Mouse (Mus musculus) 416B (cell line): ENCODE results near the gene Abcb9.
A peak's percentile ranks its signal among the peaks of the same experiment; 100 is the strongest.

Source experiments
- DNase-seq: peaks from one replicate; pipeline ENCODE4 v3.0.0; 2011; ENCODE audit warnings: low read depth

Abcb9 gene

DNA sequence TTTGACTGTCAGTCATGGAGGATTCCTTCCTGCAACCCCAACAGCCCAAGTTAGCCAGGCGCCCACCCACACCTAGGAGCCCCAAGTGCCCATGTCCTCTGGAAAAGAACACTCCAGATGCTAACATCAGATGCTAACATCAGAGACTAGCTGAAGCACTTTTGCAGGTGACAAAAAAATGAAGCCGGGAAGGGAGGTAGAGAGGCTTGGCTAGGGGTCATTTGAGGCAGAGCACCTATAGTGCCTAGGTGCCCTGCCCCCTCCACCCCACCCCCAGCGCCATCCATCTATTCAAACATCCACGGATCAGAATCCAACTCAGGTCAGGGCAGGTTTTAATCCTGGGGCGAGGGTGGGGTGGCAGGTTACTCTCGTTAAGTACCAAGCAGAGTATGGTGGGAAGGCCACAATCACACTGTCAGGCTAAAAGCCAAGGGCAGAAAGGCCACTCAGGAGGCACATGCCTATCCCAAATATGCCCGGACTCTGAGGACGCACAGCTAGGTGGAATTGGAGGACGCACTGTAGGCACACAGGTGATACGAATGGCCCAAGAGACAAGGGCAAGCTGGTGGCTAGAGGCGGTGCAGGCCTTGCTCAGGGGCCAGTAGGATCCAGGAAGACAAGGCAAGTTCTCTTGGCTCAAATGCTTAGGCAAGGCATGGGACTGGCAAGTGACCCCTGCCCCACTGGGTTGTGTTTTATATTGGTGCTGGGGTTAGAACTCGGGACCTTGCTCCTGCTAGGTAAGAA lies 1.6 kb downstream of the Abcb9 start:
- DNase-seq = no peak

DNA sequence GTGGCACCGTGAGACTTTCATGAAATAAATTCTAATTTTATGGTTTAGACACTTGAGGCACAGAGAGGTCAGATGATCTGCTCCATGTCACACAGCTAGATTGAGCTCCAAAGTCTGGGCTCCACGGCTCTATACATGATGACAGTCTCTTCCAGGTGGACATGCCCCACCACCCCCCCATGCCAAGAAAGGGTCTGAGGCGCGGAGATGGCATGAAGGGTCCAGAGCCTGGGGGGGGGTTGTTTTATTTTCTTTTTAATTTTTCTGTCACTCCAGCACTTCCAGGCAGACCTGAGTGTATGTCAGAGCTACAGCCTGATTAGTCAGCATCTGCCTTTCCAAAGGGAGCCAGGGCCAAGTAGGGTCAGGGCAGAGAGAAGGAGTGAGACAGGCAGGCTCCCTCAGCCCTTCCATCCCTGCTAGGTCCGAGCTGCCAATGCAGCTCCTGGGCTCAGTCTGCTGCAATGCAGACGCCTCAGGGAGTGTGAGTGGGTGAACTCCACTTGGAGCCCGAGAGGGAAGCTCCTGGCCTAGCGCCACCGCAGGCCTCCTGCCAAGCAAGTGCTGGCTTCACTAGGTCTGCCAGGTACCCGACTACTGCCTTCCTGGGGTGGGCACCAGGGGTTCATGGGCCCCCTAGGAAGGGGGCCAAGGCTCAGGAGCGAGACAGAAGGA lies 2.3 kb downstream of the Abcb9 start:
- no peak for DNase-seq

DNA sequence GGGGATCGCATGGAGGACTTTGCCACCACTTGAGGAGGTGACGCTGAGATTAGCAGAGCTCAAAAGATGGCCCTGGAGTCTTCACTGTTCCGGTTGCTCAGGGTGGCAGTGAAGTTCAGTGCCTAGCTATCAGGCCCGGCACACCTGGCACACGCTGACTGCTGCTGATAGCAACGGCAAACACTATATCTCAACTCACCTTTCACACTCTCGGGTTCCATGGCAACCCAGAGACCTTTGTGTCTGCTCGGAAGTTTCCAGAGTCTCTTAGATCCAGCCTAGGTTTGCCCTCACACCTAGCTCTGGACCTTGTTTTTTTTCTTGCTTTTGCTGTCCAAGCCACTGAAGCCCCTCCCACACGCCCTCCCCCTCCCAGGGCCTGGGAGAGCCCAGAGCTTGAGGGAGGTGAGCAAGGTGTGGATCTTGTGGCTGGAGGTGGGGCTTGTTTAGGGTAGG lies 3.6 kb downstream of the Abcb9 start:
- DNase-seq = no peak

DNA sequence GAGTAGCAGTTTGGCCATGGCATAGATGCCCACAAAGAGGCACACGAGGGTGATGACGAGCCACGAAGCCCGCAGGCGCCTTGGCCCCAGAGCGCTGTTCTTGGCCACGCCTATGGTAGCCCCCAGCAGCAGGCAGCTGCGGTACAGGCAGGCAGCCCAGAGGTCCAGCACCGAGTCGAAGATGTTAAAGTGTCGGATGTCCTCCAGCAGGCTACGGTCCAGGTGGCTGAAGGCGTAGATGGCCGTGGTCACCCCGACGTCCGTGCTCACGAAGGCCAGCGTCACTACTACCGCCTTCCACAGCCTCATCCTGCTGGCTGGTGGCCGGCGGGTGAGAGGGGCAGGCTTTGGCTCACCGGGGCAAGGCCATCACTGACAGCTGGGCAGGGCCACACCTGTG lies 5.7 kb downstream of the Abcb9 start:
- no peak for DNase-seq

DNA sequence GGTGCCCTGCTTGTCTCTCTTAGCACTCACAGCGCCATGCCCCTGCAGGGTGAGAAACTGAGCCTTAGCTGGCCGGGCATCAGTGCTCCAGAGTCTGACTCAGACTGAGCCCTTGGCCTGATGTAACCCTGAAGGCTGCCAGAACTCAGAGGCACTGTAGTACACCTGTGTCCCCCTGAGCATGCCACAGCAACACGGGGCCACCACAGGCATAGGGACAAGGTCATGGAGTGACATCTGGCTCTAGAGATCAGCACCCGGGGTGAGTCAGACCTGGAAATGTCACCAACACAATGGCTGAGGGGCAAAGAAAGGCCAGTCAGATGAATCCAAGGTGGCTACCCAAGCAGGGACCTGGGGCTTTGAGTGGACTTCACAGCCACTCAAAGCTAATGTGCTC lies 8.7 kb downstream of the Abcb9 start:
- peak; percentile 19 for DNase-seq

DNA sequence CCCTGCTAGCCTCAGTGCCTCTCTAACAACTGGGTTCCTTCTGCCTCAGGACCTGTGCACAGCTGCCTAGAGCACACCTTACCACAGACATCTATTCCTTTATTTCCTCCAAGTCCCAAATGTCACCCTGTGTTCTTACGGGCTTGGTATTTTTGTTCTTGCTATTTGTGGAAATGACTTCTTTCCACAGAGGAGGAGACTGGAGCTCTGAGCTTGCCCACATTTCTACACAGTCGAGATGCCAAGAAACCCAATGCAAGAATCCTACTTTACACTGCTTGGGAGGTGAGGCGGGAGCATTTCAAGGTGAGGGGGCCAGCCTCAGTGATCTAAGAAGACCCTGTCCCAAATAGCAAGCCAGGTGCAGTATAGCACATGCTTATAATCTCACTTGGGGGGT lies 10.1 kb downstream of the Abcb9 start:
- DNase-seq = no peak

DNA sequence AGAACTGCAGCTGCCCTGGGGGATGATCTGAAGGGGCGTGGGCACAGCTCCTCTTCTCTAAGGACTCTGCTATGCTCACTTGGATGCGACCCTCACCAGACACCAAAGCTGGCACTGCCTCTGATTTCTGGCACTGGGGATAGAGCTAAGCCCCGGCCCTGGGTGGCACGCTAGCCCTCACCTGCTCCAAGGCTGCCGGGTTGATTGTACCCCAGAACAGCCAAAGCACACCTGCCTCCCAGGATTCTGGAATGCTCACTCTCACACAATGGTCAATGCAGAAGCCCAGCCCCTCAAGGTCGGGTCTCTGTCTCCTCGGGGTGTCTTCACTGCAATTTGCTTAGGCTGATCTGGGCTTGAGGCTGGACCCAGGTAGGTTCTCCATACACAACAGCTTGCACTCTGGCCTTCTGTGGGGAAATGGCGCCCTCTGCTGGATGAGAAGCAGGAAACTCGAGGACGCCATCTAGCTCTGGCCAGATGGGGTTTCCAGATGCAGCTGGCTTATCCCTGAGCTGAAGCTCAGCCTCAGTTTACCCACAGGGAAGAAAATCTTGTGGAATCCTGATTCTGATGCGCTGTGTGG lies 10.9 kb downstream of the Abcb9 start:
- DNase-seq = peak; percentile 83

DNA sequence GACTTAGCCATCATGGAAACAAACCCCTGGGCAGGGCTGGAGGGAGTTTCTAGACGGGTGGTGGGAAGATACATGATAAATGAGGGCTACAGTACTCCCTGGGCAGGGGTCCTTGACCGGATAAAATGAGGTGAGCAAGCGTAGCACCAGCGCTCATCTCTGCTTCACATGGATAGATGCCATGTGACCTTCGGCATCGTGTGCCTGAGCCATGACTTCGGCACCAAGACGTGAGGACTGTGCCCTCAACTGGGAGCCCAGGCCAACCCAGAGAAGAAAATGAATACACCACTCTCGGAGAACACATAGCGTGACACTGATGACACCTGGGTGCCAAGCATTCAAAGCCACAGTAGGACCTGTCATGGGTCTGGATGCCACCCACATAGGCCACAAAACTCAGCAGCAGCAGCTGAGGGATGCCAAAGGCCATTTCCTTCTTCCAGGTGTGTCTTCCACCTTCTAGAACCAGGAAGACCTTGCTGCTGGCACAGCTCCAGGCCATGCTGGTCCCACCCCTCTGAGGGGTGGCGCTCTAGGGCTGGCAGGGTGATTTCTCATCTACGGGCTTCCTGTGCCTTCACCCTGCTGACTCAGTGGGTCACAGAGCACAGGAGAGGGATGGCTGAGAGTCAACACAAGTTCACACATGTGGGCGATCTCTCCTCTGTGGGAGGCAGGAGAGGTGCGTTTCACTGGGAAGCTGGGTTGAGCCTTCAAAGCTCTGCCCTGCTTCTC lies 11.6 kb downstream of the Abcb9 start:
- DNase-seq = peak; percentile 55

DNA sequence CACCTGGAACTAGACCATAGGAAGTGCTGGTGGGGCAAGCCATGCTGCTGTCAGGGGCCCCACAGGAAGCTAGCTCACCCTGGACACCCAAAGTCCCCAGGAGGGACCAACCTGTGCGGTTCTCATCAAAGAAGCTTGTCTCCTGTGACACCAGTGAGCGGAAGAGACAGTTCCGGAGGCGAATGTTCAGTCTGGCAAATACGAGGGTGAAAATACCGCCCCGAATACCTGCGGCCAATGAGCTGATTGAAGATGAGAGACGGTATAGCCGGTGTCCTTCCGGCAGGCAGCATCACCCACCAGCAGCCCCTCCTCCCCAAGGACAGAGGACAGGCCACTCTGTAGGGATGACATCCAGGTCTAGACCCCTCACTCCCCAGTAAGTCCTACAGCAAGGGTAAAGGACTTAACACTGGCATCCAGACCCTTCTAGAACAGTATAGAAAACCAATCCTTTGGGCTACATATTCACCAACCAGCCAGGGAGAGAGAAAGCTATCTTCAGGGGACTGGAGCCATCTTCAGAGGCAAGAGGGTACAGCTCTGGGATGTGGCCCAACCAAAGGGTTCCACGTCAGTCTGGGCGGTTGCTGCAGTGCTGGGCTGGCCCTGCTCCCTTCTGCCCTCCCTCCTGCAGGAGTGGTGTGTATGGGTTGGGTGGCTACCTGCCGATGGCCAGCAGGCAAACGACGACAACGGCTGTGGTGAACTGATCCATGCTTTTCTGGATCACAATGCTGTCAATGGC lies 12.5 kb downstream of the Abcb9 start:
- peak; percentile 26 for DNase-seq

DNA sequence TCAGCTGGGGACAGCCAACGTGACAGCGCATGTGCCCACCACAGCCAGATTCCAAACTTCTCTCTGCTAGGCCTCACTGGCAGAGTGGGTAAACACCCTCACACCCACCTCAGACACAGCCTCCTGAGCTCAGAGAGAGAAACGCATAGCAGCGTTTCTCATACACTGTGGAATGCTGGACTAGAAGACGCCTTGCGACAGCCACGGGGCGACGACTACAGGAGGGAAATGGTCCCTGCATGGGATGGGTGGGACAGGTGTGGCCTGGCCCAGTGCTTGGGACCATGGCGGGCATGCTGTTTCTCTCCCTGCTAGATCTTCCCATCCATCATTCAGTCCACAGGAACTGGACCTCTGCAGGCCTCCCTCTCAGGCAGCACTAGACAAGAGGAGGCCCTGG lies 13.2 kb downstream of the Abcb9 start:
- DNase-seq = no peak

DNA sequence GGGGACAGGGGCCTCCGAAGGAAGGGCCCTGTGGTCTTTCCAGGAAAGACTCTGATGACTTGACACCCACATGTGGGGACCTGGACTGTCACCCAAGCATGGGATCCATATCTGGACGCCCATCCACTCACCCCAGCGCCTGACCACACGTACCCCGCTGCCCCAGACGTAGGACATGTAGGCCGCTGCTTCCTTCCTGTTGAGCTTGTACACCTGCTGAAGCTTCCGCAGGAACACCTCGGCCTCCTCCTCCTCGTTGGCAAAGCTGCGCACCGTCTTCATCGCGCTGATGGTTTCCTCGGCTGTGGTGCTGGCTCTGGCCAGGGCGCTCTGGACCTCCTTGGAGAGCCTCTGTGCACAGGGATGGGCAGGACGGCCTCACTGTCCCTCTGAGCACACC lies 15.7 kb downstream of the Abcb9 start:
- no peak for DNase-seq

DNA sequence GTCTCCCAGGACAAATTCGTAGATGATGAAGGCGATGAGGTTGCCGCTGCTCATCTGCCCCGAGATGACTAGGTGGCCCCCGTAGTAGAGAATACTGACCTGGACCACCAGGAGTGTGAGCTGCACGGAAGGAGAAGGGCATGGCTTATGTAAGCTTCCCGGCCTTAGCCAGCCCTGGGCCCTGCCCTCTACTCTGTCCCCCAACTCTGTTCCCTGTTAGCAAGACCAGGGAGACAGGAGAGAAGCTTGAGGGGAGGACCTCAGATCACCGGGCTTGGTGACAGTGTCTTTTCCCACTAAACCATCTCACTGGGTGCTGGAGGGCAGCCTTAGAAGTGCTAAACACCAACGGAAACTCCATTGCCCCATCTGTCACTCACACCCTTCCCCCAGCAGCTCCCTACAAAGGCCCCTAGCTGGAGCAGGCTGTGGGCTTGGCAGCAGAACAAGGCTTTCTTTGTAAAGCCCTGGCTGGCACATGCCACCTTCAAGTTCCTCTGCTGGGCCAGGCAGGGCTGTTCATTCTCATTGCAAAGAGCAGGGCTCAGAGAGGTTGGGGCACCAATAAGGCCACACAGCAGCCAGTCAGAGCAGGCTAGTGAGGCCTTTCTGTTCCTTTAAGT lies 16.7 kb downstream of the Abcb9 start:
- DNase-seq = peak; percentile 36

DNA sequence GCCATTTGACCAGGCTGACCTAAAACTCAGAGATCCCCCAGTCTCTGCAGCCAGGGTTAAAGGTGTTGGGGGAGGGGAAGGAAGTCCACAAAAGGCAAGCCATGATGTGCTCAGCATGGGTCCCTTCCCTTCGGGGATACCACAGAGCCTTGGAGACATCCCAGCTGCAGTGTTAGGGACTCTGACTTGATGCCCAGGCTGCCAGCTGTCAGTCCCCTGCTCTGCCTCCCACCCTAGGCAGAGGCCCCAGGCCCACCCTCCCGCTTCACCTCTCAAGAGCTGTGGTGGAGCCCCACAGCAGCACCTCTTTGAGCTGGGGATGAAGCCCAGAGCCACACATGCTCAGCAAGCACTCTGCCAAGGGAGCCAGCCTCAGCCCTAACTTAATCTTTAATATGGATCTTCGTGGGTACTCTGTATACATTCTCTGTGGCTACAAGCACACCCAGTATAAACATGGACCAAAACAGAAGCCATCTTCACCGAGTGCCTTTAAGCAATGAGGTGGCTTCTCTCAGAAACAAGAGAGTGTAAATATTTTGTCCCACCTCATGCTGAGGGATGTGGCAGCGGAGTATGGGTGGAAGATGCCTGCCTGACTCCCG lies 17.6 kb downstream of the Abcb9 start:
- DNase-seq = no peak

DNA sequence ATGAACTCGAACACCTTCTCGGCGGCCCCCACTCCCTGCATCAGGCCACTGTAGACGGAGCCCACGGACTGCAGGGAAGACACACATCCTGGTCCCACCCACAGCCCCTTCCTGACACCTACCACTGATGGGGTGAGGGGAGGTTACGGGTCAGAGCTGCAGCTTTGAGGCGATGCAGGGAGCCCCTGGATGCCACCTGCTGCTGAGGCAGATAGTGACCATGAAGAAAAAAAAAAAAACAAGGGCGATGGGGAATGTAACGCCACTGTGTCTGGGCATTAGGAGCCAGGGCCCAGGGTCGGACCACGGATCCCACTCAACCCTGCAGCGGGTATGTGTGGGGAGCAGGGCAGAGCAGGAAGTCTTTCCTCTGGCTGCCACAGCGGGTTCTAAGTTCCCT lies 18.4 kb downstream of the Abcb9 start:
- DNase-seq = no peak

DNA sequence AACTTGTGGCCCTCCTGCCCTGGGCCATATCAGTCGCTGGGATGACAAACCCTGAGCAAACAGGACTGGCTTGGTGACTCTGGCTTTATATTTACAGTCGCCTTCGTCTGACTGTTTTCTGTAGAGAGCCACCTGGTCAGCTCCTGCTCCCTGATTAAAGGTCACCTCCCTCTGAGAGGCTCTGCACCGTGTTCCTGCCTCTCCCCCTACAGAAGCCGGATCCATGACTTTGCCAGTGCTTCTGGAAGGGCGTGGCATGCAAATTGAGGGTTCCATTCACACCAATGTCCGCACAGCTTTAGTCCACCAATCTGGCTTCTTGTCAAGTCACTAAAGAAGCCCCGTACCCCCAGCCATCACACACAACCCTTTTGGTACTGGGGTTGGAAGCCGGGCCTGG lies 19.0 kb downstream of the Abcb9 start:
- DNase-seq = no peak

DNA sequence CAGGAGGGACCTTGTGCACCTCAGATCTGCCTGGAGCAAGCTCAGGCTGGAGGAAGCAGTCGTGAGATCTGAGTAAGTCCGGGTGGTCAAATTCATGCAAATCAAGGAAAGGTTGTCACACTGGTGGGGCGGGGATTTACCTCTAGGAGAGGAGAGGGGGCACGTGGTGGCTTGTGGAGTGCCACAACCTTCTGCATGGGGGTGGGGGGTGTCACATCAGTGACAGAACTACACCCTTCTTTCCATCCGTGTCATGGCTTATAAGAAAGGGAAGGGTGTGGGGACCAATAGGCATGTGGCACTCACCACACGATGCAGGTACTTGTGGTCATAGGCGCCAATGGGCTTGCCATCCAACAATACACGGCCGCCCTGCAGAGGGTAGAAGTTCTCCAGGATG lies 19.9 kb downstream of the Abcb9 start:
- no peak for DNase-seq

DNA sequence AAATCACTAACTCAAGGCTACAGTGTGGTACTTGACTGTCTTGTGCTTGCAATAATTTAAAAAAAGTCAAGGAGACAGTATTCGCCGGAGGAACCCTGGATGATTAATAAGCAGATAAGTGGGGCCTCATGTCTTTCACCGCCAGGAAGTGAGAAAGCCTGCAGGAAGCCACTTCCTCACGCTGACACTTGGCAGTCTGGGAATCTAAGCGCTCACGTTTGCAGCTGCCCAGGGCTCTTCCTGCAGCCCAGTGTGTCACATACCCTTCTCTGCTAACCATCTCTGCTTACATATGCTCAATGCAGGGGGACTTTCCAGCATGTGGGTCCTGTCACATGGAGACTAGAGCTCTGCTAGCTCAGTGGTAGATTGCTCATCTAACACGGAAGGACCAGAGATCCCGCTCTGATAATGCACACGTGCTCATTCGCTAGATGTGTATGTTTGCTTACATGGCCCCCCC lies 20.7 kb downstream of the Abcb9 start:
- peak; percentile 95 for DNase-seq

DNA sequence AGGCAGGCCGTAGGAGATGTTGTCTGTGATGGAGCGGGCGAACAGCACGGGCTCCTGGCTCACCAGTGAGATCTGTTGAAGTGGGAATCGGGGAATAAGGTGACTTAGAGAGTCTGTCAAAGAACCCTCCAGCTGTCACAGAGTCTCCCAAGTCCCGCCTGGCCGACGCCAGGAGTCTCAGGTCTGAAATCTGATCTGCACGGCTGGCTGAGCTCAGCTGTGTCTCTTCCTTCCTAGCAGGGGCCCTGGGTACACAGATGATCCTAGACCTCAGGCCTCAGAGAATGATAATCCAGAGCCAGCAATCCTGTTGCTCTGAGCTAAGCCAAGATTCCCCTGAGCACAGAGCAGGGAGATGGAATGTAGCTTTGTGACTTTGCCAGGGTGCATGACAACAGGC lies 21.9 kb downstream of the Abcb9 start:
- peak; percentile 38 for DNase-seq

DNA sequence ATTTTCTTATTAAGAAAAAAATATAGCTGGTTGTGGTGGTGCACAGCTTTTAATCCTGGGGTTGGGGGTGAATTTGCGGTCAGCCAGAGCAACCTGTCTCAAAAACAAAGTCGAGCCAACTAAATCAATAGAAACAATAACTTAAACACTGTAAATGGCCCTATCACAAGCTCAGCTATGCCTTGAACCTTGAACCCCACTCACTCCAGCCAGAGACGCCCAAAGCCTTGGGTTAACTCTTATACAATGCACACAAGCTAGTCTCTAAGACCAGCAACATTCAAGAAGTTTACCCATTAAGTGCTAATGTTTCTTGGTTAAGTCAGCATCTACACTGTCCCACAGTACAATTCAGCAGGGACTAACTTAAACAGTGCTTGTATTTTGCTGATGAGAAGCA lies 25.9 kb downstream of the Abcb9 start:
- DNase-seq = no peak

DNA sequence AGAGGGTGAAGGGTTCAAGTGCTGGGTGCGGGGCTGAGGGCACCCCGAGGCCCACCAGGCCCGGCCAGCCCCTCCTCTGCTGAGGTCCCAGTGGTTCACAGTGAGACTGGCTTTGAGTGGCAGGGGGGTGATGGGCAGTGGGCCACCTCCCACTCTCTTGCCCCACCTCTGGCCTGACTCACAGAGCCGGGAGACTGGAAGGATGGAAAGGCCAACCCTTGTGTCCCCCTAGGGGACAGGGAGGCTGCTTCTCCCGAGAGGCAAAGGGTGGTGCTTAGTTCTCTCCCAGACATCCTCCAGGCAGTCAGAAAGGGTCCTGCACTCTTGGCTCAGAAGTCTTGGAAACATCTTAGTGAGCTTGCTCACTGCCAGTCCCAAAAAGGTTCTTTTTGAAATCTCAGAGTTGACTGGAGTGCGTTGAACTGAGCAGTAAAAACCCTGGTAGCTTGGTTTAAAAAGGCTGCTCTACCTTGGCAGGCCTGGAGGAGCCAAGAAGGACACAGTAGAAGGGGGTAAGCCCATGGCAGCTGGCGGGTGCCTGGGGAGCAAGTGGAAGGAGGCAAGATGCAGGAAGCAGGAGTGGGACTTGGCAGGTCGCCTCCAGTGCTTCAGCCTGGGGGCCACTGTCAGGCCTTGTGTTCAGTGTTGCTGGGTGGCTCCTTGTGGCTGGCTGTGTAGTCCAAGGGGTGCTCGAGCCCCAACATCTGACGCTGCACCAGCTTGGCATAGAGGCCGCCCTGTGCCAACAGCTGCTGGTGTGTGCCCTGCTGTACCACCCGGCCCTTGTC lies 33.4 kb downstream of the Abcb9 start:
- DNase-seq = no peak
